Mouse (Mus musculus) embryo, embryonic 9.5 days (tissue): ENCODE measurements around the gene Tmem234.

Source experiments
- DNase-seq: peaks from one replicate; pipeline ENCODE4 v3.0.0-alpha.2; 2017; ENCODE audit errors: extremely low spot score

The Tmem234 gene

GRCm38 (mm10) chr4:129578466-129578865 lies 22.0 kb upstream of the Tmem234 start, which contains the start of gene Fam167b:
Fam167b (minus strand) TSS chr4:129578549.
- no peak for DNase-seq

- DNase-seq: no peak
Observed at GRCm38 (mm10) chr4:129580347-129580746, 20.1 kb upstream of the Tmem234 start.

GRCm38 (mm10) chr4:129582251-129582650 lies 18.2 kb upstream of the Tmem234 start:
- no peak for DNase-seq

- no peak for DNase-seq
Observed at GRCm38 (mm10) chr4:129584370-129584769, 16.1 kb upstream of the Tmem234 start.

- peak; percentile 87 for DNase-seq
Observed at GRCm38 (mm10) chr4:129584884-129585608, 15.4 kb upstream of the Tmem234 start.

- no peak for DNase-seq
Observed at GRCm38 (mm10) chr4:129585773-129586172, 14.7 kb upstream of the Tmem234 start.

GRCm38 (mm10) chr4:129586943-129587342 lies 13.5 kb upstream of the Tmem234 start:
- no peak for DNase-seq

- DNase-seq: no peak
Observed at GRCm38 (mm10) chr4:129588865-129589264, 11.6 kb upstream of the Tmem234 start.

GRCm38 (mm10) chr4:129608426-129609025 lies 8.1 kb downstream of the Tmem234 start:
- DNase-seq: peak; percentile 82

- no peak for DNase-seq
Observed at GRCm38 (mm10) chr4:129609139-129609631, 8.7 kb downstream of the Tmem234 start.

- no peak for DNase-seq
Observed at GRCm38 (mm10) chr4:129610026-129610425, 9.6 kb downstream of the Tmem234 start.

- DNase-seq: no peak
Observed at GRCm38 (mm10) chr4:129610472-129610871, 10.0 kb downstream of the Tmem234 start.

GRCm38 (mm10) chr4:129614093-129614492 lies 13.6 kb downstream of the Tmem234 start, which contains the start of gene Dcdc2b:
Dcdc2b (minus strand) TSS chr4:129614257.
- no peak for DNase-seq

- DNase-seq: no peak
Observed at GRCm38 (mm10) chr4:129615801-129616290, 15.4 kb downstream of the Tmem234 start.

GRCm38 (mm10) chr4:129616631-129617030 lies 16.2 kb downstream of the Tmem234 start:
- no peak for DNase-seq

- no peak for DNase-seq
Observed at GRCm38 (mm10) chr4:129617121-129617641, 16.7 kb downstream of the Tmem234 start.

GRCm38 (mm10) chr4:129618031-129618430 lies 17.6 kb downstream of the Tmem234 start:
- DNase-seq: no peak

- peak; percentile 90 for DNase-seq
Observed at GRCm38 (mm10) chr4:129618786-129619691, 18.6 kb downstream of the Tmem234 start, which contains the start of gene Iqcc. Iqcc (minus strand) TSS chr4:129619099.

- DNase-seq: no peak
Observed at GRCm38 (mm10) chr4:129620419-129621282, 20.2 kb downstream of the Tmem234 start.

- no peak for DNase-seq
Observed at GRCm38 (mm10) chr4:129621283-129621841, 20.9 kb downstream of the Tmem234 start.
